Mouse (Mus musculus): ENCODE measurements around the gene Hoxa4. TPM values are rescaled to one million over a fixed set of nuclear protein-coding genes. Genes with fewer than 3 reads are reported as not detected.

The Hoxa4 gene
- total RNA-seq, 1 experiment from 2014 or later: 1.6 TPM

- ATAC-seq (replicated peaks in 1 of 2; ENCODE audit: insufficient read depth in 1 of 2, low FRiP score in 2 of 2, low TSS enrichment in 1 of 2, low read depth in 1 of 2, poor library complexity in 2 of 2, severe bottlenecking in 2 of 2): peak in 1 of 2 experiments; percentile 21; a peak in 1 of 4 replicates
These were observed 14.4 kb downstream of the Hoxa4 start, which contains the start of gene 5730596B20Rik for GRCm38 (mm10) chr6:52177061-52177735. 5730596B20Rik (plus strand) TSS chr6:52177498.

- ATAC-seq (replicated peaks in 1 of 2; ENCODE audit: insufficient read depth in 1 of 2, low FRiP score in 2 of 2, low TSS enrichment in 1 of 2, low read depth in 1 of 2, poor library complexity in 2 of 2, severe bottlenecking in 2 of 2): no peak
These were observed 15.2 kb downstream of the Hoxa4 start for GRCm38 (mm10) chr6:52176391-52176790.

GRCm38 (mm10) chr6:52175864-52176263 lies 15.7 kb downstream of the Hoxa4 start:
- no peak for ATAC-seq (replicated peaks in 1 of 2; ENCODE audit: insufficient read depth in 1 of 2, low FRiP score in 2 of 2, low TSS enrichment in 1 of 2, low read depth in 1 of 2, poor library complexity in 2 of 2, severe bottlenecking in 2 of 2)

GRCm38 (mm10) chr6:52174968-52175751 lies 16.4 kb downstream of the Hoxa4 start:
- no peak for ATAC-seq (replicated peaks in 1 of 2; ENCODE audit: insufficient read depth in 1 of 2, low FRiP score in 2 of 2, low TSS enrichment in 1 of 2, low read depth in 1 of 2, poor library complexity in 2 of 2, severe bottlenecking in 2 of 2)

DNA sequence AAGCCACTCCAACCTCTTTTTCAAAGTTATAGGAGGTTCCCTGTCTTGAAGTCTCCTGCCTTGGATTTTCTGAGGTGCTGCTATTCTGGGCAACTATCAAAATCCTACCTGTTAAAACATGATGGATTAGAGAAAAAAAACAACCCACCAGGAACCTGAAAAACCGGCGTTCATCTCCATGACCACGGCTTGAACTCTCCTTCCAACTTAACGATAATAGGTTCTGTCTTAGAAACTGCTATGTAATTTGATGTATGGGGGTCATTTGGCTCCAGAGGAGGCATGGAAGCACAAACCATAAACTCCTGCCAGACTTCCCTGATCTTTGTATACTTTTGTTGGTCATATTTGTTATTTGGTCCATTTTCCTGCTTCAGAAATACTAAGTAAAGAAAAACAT lies 17.9 kb downstream of the Hoxa4 start:
- no peak for ATAC-seq (replicated peaks in 1 of 2; ENCODE audit: insufficient read depth in 1 of 2, low FRiP score in 2 of 2, low TSS enrichment in 1 of 2, low read depth in 1 of 2, poor library complexity in 2 of 2, severe bottlenecking in 2 of 2)

- no peak for ATAC-seq (replicated peaks in 1 of 2; ENCODE audit: insufficient read depth in 1 of 2, low FRiP score in 2 of 2, low TSS enrichment in 1 of 2, low read depth in 1 of 2, poor library complexity in 2 of 2, severe bottlenecking in 2 of 2)
These were observed 19.1 kb downstream of the Hoxa4 start for GRCm38 (mm10) chr6:52172501-52172900.

GRCm38 (mm10) chr6:52171938-52172337 lies 19.6 kb downstream of the Hoxa4 start:
- ATAC-seq (replicated peaks in 1 of 2; ENCODE audit: insufficient read depth in 1 of 2, low FRiP score in 2 of 2, low TSS enrichment in 1 of 2, low read depth in 1 of 2, poor library complexity in 2 of 2, severe bottlenecking in 2 of 2): no peak

DNA sequence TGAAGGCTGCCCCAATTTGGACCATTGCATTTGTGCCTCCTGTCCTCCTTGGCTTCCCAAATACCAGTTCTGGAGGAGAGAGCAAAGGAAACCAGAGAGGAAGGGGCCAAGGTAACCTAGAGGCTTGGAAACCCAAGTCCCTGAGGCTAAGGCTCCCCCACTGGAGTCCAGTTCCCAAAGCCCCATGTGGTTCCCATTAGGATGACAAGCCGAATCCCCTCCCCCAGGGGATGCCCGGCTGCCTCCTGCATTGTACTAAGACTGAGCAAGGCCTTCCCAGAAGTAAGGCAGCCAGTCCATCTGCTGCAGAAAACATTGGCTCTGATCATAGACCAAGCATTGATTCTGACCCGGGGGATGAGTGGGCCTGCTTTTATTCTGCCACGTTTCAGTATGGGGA lies 20.2 kb downstream of the Hoxa4 start:
- no peak for ATAC-seq (replicated peaks in 1 of 2; ENCODE audit: insufficient read depth in 1 of 2, low FRiP score in 2 of 2, low TSS enrichment in 1 of 2, low read depth in 1 of 2, poor library complexity in 2 of 2, severe bottlenecking in 2 of 2)

DNA sequence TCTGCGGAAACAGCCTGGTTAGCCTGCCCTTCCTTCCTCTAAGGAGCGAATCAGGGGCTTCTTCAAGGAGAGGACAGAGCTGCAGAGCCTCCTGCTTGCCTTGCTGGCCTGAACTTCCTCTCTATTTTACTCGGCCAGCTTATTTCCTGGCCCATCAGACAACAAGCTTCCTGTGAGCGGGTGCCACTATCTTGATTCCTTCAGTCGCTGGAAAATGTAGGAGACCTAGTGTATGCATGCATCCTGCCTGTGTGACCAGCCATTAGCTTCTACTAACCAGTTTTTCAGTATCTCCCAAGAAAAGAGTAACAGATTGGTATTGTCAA lies 20.7 kb downstream of the Hoxa4 start:
- ATAC-seq (replicated peaks in 1 of 2; ENCODE audit: insufficient read depth in 1 of 2, low FRiP score in 2 of 2, low TSS enrichment in 1 of 2, low read depth in 1 of 2, poor library complexity in 2 of 2, severe bottlenecking in 2 of 2): no peak

DNA sequence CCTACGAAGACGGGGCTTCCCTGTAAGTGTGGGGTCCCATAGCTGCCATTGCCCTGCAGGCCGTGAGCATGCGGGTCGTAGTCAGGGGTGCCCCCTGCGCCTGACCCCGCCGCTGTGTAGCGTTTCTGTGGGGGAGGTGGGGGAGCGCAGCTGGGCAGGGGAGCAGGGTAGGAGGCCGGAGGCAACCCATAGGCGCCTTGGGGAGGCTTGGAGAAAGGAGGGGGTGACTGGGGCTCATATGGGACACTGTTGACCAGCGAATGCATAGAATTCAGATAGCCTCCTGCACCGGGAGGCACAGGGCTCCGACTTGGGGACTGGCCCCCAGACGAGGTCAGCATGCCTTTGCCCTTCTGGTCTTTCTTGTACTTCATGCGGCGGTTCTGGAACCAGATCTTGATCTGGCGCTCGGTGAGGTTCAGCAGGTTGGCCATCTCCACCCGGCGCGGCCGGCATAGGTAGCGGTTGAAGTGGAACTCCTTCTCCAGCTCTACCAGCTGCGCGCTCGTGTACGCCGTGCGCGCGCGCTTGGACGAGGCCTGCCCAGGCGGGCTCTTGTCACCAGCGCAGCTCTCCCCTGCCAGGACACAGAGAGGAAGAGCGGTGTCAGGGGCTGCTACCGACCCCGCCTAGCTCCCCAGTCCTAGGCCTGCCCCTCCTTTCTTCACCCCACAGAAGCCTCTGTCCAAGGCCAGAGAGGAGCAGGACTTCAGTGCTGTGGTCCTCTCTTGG lies 21.2 kb downstream of the Hoxa4 start:
- ATAC-seq (replicated peaks in 1 of 2; ENCODE audit: insufficient read depth in 1 of 2, low FRiP score in 2 of 2, low TSS enrichment in 1 of 2, low read depth in 1 of 2, poor library complexity in 2 of 2, severe bottlenecking in 2 of 2): no peak

DNA sequence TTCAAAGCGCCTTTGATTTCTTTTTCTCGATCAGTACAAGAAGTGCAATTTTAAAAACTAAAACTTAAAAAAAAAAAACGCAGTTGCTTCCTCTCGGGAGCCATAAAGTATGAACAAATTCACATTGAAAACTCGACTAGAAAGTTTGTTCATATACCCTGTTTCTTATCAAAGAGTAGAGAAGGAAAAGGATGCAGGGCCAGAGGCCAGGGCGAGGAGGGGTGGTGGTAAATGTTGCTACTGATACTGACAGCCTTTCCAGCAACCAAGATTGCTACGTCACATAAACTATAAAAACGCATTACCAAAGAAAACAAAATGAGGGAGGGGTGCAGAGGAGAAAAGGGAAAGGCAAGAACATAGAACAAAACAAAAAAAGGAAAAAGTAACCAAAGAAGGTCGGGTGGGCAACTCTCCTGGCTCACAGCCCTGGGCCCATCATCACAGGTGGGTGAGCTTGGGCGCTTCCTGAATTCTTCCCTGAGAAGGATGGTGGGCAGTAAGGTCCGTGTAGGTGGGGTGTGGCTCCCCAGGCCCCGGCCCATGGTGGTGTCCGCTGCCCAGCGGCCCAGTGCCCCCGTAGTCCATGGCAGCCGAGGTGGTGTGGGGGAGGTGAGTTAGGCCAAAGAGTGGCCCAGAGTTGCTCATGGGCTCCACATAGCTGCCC lies 21.9 kb downstream of the Hoxa4 start:
- no peak for ATAC-seq (replicated peaks in 1 of 2; ENCODE audit: insufficient read depth in 1 of 2, low FRiP score in 2 of 2, low TSS enrichment in 1 of 2, low read depth in 1 of 2, poor library complexity in 2 of 2, severe bottlenecking in 2 of 2)

GRCm38 (mm10) chr6:52168191-52169055 lies 23.1 kb downstream of the Hoxa4 start:
- no peak for ATAC-seq (replicated peaks in 1 of 2; ENCODE audit: insufficient read depth in 1 of 2, low FRiP score in 2 of 2, low TSS enrichment in 1 of 2, low read depth in 1 of 2, poor library complexity in 2 of 2, severe bottlenecking in 2 of 2)

DNA sequence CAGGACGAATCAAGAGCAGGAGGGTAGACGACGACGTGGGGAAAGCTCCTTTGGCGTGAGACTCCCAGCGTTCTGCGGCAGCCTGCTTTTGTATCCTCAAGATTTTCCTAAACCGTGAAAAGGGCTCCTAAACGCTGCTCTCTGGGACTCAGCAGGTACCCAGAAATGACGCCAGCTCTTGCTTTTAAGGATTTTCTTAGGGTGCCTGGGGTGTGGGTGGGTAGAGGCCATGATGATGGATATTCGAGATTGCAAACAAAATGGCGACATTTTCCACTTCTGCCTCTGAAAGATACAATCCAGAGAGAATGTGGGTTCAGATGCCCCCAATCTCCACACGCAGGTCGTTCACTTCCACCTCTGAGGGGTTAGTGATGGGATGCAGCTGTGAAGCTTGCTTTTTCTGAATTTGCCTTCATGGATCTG lies 23.8 kb downstream of the Hoxa4 start:
- ATAC-seq (replicated peaks in 1 of 2; ENCODE audit: insufficient read depth in 1 of 2, low FRiP score in 2 of 2, low TSS enrichment in 1 of 2, low read depth in 1 of 2, poor library complexity in 2 of 2, severe bottlenecking in 2 of 2): no peak

- ATAC-seq (replicated peaks in 1 of 2; ENCODE audit: insufficient read depth in 1 of 2, low FRiP score in 2 of 2, low TSS enrichment in 1 of 2, low read depth in 1 of 2, poor library complexity in 2 of 2, severe bottlenecking in 2 of 2): no peak
These were observed 24.4 kb downstream of the Hoxa4 start for GRCm38 (mm10) chr6:52167176-52167575.

DNA sequence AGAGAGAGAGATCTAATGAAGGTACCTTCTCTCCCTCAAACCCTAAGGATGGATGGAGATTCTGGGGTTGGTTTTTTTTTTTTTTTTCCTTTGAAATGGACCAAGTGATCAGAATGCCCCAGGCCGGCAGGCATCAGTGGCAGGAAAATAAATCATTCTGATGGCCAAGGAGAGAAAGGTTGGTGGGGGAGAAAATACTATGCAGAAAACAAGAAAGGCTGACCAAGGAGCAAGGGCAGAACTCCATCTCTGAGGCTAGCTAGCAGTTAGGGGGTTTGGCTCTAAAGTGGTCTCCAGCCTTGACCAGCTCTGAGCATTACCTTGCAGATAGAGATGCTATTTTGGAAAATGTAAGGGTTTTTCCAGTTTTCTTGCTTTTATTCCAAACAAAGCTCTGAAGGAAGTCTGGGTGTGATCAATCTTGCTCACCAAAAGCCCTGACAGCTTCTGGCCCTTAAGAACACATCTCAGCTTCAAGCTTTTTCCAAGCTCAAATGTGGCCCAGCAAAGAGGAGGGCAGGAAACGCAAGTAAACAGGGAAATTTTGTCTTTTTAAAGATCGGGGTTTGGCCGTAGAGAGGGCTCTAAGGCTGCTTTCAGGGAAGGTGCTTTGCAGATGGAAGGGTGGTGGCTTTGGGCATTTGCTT lies 25.0 kb downstream of the Hoxa4 start:
- ATAC-seq (replicated peaks in 1 of 2; ENCODE audit: insufficient read depth in 1 of 2, low FRiP score in 2 of 2, low TSS enrichment in 1 of 2, low read depth in 1 of 2, poor library complexity in 2 of 2, severe bottlenecking in 2 of 2): no peak
